Mouse (Mus musculus) thymus, adult 2 months (tissue): ENCODE measurements at regions not wholly inside any gene's neighbourhood (a gene's known extent, or its start where the extent isn't known, plus 50 kb on each side); places are given as distances from the start of the nearest gene placed in this dataset.

Experiments
- DNase-seq: peaks from one replicate; pipeline ENCODE4 v3.0.0; 2021
- H3K27ac ChIP-seq: fragments of 200-500 bp; 2 replicates; pipeline ENCODE4 v1.5.1; 2012; ENCODE audit warnings: low read length, control low read depth; ENCODE audit not compliant: control insufficient read depth, insufficient read depth
- H3K27me3 ChIP-seq: fragments of 200-500 bp; 2 replicates; pipeline ENCODE4 v1.6.1; 2012; ENCODE audit warnings: mild to moderate bottlenecking, low read length, moderate library complexity, mixed read lengths; ENCODE audit not compliant: control insufficient read depth, insufficient read depth
- H3K36me3 ChIP-seq: fragments of 200-500 bp; 2 replicates; pipeline ENCODE4 v1.6.1; 2012; ENCODE audit warnings: mild to moderate bottlenecking, low read length, moderate library complexity; ENCODE audit not compliant: control insufficient read depth, insufficient read depth
- H3K4me1 ChIP-seq: fragments of 200-500 bp; replicated peaks from 2 replicates; pipeline ENCODE4 v1.6.1; 2012; ENCODE audit warnings: low read length; ENCODE audit not compliant: control insufficient read depth, insufficient read depth
- H3K4me3 ChIP-seq: fragments of 200-500 bp; 2 replicates; pipeline ENCODE4 v1.5.1; 2012; ENCODE audit warnings: mild to moderate bottlenecking, low read length, control low read depth, moderate library complexity; ENCODE audit not compliant: control insufficient read depth, insufficient read depth
- CTCF ChIP-seq: fragments of 200-500 bp; IDR thresholded peaks from 2 replicates; pipeline ENCODE4 v1.5.1; 2012; ENCODE audit warnings: mild to moderate bottlenecking, control low read depth, low read length, moderate library complexity, borderline replicate concordance; ENCODE audit not compliant: control insufficient read depth, poor library complexity, insufficient read depth; ENCODE audit errors: extremely low read depth
- POLR2A ChIP-seq: fragments of 200-500 bp; IDR thresholded peaks from 2 replicates; pipeline ENCODE4 v1.6.1; 2012; ENCODE audit warnings: mild to moderate bottlenecking, low read length, control low read depth, moderate library complexity; ENCODE audit not compliant: control insufficient read depth, poor library complexity, insufficient read depth; ENCODE audit errors: extremely low read depth
- WGBS: fragments of 180-500 bp; shearing (Covaris S2); methylation state at CpG from one replicate; pipeline ENCODE4 v1.1.7; 2018; 5-methylcytosine and 5-hydroxymethylcytosine counted together

DNA sequence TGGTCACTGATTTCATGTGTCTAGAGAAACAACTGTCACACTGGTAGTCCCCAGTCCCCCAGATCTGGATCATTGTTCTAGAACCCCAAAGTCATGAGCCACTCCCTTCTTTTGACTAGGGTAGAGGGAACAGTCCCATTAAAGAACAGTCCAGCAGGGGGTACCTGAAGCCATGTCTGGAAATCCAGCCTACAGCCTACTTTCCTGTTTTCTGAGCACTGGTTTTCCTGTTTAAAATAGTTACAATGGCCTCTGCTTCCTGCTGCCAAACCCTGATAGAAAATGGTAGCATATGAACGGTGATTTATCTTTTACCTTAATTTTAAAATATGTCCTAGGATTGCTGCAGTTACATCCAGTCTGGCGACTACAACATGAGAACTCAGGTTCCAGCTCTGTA is 364.5 kb downstream of the Foxo1 start:
- no peak for DNase-seq

GRCm38 (mm10) chr3:52630209-52630608 is 362.1 kb downstream of the Foxo1 start:
- Histone ChIP-seq H3K4me1 (peaks cover 14% of the 10 kb centered on the region), H3K27ac (no peak overlapping the region), H3K27me3 (no peaks in the 10 kb centered on the region), H3K4me3 (no peak overlapping the region), H3K36me3 (no peaks in the 10 kb centered on the region)
- no peak for DNase-seq
- 58% methylated on average over 5 of the region's 5 CpGs for whole genome bisulfite sequencing
- TF ChIP-seq POLR2A (no peak), CTCF (no peak)

More for the DNA sequence above, 364.5 kb downstream of the Foxo1 start:
- WGBS = 94% methylated on average over 2 of the region's 2 CpGs
- TF ChIP-seq CTCF (no peak), POLR2A (no peak)
- Histone ChIP-seq H3K4me1 (peaks cover 11% of the 10 kb centered on the region), H3K27me3 (no peaks in the 10 kb centered on the region), H3K4me3 (no peak overlapping the region), H3K27ac (no peak overlapping the region), H3K36me3 (no peaks in the 10 kb centered on the region)

- DNase-seq = no peak
- H3K4me1 ChIP-seq = peaks cover 3% of the 10 kb centered on the region; the same call in 1 of the 2 replicates
- TF ChIP-seq CTCF (no peak), POLR2A (no peak)
- H3K27ac ChIP-seq = no peak overlapping the region
- H3K36me3 ChIP-seq = no peaks in the 10 kb centered on the region
- no peaks in the 10 kb centered on the region for H3K27me3 ChIP-seq
- no peak overlapping the region for H3K4me3 ChIP-seq
- 89% methylated on average over 1 of the region's 1 CpGs for WGBS
These were observed 357.0 kb downstream of the Foxo1 start for GRCm38 (mm10) chr3:52625125-52625524.

- H3K4me3 ChIP-seq = no peak overlapping the region
- no peak for DNase-seq
- TF ChIP-seq CTCF (no peak), POLR2A (no peak)
- WGBS = 97% methylated on average over 8 of the region's 8 CpGs
- H3K27ac ChIP-seq = no peak overlapping the region
- H3K4me1 ChIP-seq = peaks cover 14% of the 10 kb centered on the region
- no peaks in the 10 kb centered on the region for H3K36me3 ChIP-seq
- no peaks in the 10 kb centered on the region for H3K27me3 ChIP-seq
These were observed 354.4 kb downstream of the Foxo1 start for GRCm38 (mm10) chr3:52622530-52622929.

GRCm38 (mm10) chr3:52621936-52622335 is 353.8 kb downstream of the Foxo1 start:
- WGBS = 89% methylated on average over 8 of the region's 8 CpGs
- H3K27ac ChIP-seq = no peak overlapping the region
- no peak for TF ChIP-seq POLR2A
- no peak for TF ChIP-seq CTCF
- H3K36me3 ChIP-seq = no peaks in the 10 kb centered on the region
- H3K27me3 ChIP-seq = no peaks in the 10 kb centered on the region
- H3K4me3 ChIP-seq = no peak overlapping the region
- H3K4me1 ChIP-seq = peaks cover 14% of the 10 kb centered on the region
- DNase-seq = no peak

- WGBS = 95% methylated on average over 2 of the region's 2 CpGs
- no peak for DNase-seq
- Histone ChIP-seq H3K4me1 (peaks cover 12% of the 10 kb centered on the region), H3K36me3 (no peaks in the 10 kb centered on the region), H3K27me3 (no peaks in the 10 kb centered on the region), H3K27ac (peak overlapping the region; percentile 69), H3K4me3 (no peak overlapping the region)
- no peak for TF ChIP-seq CTCF
- no peak for TF ChIP-seq POLR2A
These were observed 350.7 kb downstream of the Foxo1 start for GRCm38 (mm10) chr3:52618925-52619224.

DNA sequence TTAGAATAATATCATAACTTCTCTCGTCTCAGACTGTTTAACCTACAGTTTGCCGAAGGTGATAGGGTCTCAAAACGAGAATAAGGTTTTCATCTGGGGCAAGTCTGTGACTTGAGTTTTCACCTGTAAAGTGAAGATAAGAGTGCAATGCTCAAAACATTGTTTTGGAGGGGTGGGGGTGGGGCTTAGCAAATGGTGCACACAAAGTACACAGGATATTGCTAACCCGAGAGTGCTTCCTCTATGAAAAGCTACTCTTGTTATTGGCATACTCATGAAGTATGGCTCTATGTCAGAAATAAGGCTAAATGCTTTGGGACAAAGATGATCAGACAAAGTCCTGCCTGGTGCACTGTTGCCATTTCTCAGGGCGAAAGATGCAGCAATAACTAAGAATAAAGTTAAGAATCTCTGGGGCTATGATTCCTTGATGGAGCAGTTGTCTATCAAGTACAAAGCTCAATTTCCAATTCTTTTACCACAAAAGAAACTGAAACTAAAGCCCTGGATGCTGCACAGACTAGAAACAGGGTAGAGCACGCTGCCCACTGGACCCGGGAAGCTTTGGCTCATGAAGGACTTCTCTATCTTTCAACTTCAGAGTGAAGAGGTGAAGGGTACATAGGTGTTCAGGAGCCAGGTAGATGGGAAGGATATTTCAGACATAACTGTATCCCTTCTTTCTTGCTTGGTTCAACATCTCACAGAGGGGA is 350.2 kb downstream of the Foxo1 start:
- WGBS = 54% methylated on average over 7 of the region's 7 CpGs
- Histone ChIP-seq H3K4me3 (no peak overlapping the region), H3K27me3 (no peaks in the 10 kb centered on the region), H3K36me3 (no peaks in the 10 kb centered on the region), H3K4me1 (peaks cover 12% of the 10 kb centered on the region), H3K27ac (peak overlapping the region; percentile 69)
- TF ChIP-seq CTCF (no peak), POLR2A (no peak)
- no peak for DNase-seq
